Mouse (Mus musculus): ENCODE data around the gene Nrxn2.

- TF ChIP-seq POLR2A (IDR thresholded peaks at IDR 0.05; ENCODE audit: low read depth, low read length) (no peak), ZC3H11A (IDR thresholded peaks at IDR 0.05; ENCODE audit: low read depth, low read length) (no peak), TCF12 (IDR thresholded peaks at IDR 0.05; ENCODE audit: low read depth, low read length) (no peak), CTCF (conservative IDR thresholded peaks at IDR 0.05 in 1 of 2, IDR thresholded peaks at IDR 0.05 in 1 of 2; ENCODE audit: low read depth in 2 of 2, low read length in 2 of 2) (no peak), ETS1 (conservative IDR thresholded peaks at IDR 0.05; ENCODE audit: low read depth, low read length) (no peak), MYC (IDR thresholded peaks at IDR 0.05; ENCODE audit: low read depth, low read length) (no peak), MXI1 (IDR thresholded peaks at IDR 0.05; ENCODE audit: low read depth, low read length) (no peak), CHD2 (IDR thresholded peaks at IDR 0.05; ENCODE audit: low read length) (no peak), MAX (IDR thresholded peaks at IDR 0.05; ENCODE audit: low read length) (no peak), ZNF384 (IDR thresholded peaks at IDR 0.05; ENCODE audit: low read depth, low read length) (no peak), EP300 (IDR thresholded peaks at IDR 0.05; ENCODE audit: low read length) (no peak), USF1 (IDR thresholded peaks at IDR 0.05; ENCODE audit: low read depth, low read length) (no peak), SMC3 (IDR thresholded peaks at IDR 0.05; ENCODE audit: low read depth, low read length) (no peak), HCFC1 (IDR thresholded peaks at IDR 0.05; ENCODE audit: low read depth, low read length) (no peak)
These were observed 96.4 kb downstream of the Nrxn2 start for GRCm38 (mm10) chr19:6514940-6515339.

Measured in CH12.LX (cell line).